Mouse (Mus musculus) left cerebral cortex, postnatal 14 days (tissue): ENCODE measurements at regions not wholly inside any gene's neighbourhood (a gene's known extent, or its start where the extent isn't known, plus 50 kb on each side); places are given as distances from the start of the nearest gene placed in this dataset.

Experiments used
- DNase-seq, 2 experiments: peaks; one replicate each; pipeline ENCODE4 v3.0.0; 2021 to 2022; ENCODE audit warnings: low spot score in 2 of 2, mixed read lengths in 1 of 2
- intact Hi-C: fragments of 180-260 bp; cut with DNase I; formaldehyde crosslinking; loops from one replicate; pipeline ENCODE4 v1.15.1; 2025

DNA sequence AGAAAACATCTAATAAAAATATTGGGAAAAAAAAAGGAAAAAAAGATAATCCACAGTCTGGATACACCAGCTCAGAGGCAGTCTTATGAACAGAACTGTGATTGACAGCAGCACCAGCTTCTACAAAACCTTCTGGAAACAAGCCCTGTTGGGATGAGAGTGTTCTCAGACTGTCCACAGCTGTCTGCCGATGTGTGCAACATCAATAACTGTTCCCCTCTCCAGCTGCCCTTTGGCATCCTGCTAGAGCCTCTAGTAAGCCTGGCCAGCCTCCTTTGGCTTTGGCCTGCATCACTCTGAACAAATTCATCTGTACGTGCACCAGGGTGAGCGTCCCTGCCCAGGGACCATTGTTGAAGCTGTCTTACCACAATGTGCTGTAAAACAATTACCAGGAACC, 137.0 kb upstream of the Irs2 start:
- no peak for DNase-seq
- intact Hi-C loops, result no loop called here

DNA sequence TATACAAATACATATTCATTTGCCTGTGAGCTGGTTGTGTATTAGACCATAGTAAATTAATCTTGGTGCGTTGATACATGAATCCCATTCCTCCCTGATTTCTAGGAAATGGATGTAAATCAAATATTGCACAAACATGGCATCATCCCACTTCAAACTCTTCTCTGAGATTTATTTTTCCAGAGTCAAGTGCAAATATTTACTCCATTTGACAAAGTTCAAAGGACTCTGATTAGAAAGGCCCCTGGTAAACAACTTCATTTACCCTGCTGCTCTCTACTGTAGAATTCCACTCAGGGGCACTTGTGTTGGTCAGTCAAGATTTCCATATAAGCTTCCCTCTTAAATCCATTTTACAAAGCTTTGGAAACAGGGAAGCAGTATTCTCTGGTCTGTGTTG, 132.3 kb upstream of the Irs2 start:
- no peak for DNase-seq
- intact Hi-C loops, result no loop called here

DNA sequence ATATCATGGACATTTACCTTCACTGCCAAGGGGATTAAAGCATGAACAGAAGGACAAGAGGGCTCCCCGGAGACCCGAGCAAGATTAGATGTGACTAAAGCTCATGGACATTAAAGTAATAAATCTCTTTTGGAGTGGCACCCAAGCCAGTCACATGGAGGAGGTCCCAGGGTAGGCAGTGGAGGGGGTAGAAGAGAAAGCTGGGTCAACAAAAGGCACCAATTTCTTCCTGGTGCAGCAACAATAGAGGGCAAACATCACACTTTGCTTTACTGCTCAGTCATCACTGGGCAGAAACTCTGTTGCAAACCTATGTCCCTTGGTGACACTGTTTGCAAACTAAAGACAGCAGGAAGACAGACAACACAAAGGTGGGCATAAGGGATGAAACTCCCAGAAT, 131.0 kb upstream of the Irs2 start:
- DNase-seq, result no peak
- intact Hi-C loops, result no loop called here

DNA sequence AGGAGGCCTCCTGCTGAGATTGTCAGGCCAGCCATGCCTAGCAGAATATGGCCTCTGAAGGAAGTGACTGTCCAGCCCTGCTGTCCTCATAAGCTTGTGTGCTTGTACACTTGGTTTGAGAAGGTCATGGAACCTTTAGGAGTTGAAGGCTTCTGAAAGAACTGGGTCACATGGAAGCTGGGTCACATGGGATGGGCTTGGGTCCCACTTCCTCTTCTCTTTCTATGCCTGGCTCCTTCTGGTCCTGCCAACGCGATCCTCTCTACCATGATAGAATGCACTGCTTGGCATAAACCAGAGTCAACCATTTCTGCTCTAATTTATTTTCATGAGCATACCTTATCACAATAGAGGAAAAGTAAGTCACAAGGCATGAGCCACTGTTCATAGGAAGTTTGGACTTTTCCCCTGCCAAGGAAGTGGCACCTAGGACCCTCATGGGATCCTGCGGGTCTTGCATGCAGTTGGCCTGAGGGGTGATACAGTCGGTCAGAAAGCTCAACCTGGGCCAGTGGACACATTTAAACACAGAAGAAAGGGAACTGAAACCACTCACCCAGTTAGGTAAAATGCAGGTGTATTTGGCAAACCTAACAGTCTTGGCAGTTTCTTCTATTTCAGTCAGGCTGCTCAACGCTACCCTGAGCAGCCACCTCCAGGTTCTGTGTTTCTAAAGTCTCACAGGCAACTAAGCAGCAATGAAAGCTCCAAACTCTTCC, 130.2 kb upstream of the Irs2 start:
- DNase-seq, result no peak
- intact Hi-C loops, result no loop called here

DNA sequence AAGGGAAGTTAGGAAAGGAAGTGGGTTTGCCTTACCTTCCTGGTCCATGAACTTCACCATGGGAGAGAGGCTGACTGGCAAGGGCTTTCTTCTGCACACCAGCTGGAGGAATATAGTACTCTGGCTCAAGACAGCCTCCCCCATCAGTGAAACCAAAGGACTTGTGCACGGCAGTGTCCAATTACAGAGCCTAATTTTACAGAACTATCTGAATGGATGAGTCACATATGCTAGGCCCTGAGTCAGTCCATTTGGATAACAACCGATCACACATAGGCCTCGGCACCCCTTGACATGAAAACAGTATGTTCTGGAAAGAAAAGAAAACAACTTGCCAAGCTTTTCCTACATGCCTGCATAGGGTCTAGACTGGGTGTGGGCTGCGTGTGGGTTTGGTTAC, 128.3 kb upstream of the Irs2 start:
- DNase-seq, result no peak
- intact Hi-C loops, result no loop called here

DNA sequence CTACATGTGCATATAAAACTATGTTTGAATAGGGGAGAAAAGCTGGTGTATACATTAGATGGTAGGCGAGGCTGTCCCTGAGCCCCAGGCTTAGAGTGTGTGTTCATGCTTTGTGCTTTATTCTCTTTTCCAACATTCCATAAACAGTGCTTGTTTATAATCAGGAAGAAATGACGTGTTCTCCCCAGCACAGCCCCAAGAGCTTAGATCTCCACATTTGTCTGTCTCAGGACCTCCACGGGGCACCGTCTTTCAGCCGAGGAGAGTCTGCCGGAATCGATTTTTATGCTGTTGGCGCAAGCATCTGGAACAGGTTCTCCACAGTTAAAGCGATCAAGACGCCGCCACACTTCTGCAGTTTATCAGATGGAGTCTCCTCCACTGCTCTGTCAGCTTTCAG, 126.9 kb upstream of the Irs2 start:
- no peak for DNase-seq
- intact Hi-C loops, result no loop called here

DNA sequence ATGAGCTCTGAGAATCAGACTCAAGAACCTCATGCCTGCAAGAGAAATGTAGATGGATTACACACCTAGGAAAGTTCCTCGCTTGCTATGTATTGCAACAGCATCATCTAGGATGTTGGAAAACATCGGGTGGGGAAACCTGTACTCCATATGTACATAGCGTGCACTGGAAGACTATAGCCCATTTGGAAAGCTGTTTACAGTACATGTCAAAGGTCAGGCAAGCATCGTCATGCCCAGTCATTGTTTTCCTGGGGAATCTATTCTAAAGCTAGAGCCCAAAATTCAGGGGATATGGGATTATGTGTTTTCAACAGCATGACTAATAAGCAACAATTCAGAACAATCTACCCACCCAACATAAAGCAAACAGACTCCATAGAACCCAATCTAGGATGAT, 126.3 kb upstream of the Irs2 start:
- DNase-seq, result no peak

DNA sequence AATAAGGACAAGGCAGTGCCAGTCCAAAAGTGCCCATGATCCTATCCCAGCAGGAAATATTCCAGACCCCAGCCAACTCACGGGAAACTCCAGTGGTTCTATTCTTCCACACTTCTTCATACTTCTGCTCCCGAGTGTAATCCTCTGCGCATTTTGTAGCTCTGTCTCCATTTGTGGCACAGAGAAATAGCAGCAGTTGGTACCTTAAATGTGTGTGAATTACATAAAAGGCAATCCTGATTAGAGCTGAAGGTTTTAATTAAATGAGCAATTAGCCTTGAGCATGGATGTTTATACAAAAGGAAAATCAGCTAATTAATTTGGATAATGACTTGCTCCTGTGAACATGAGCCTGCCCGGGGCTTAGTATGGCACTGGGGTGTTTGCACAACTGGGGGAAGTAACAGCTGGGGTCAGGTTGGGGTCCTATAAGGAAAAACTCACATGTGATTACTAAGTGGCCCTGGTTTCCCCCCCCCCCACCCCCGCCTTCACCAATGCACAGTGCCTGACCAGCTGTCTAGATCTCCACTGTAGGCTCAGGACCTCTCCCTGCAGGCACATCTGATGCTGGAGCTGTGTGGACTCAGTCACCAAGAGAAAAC, 110.9 kb upstream of the Irs2 start:
- DNase-seq, result no peak
- intact Hi-C loops, result no loop called here

More for the DNA sequence above, 126.3 kb upstream of the Irs2 start:
- intact Hi-C loops, result no loop called here

DNA sequence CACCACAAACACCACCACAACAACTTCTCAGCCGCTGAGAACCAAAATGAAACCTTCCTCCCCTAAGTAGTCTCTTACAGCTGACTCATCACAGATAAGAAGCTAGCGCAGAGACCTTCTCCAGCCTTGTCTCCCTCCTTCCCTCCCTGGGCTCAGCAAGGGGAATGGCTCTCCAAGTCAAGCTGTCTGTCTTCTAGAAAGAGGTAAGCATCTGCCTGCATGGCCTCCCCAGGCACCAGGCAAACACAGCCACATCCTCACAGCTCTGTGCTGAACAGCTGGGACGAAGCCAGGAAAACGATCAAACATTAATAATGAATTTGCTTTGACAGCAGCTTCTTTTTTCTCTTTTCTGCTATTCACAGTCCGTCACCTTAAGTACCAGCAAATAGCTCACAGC, 108.3 kb upstream of the Irs2 start:
- DNase-seq, result peak in 1 of 2 experiments; percentile 7
- intact Hi-C loops, result no loop called here

DNA sequence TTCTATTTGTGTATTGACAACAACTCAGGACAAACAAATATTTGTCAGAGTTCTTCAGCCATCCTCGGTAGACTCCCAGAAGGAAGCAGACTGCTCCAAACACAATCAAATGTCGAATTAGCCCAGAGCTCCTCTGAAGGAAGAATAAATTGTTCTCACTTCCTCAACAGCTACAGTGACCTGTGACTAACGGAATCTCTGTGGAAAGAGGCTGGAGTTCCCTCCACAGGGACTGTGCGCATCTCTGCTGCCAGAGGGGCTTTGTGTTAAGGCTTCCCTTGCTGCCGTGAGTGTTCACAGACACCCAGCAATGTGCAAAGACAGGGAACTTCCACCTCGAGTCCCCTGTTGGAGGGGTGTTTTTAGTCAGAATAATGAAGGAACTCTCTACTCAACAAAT, 107.0 kb upstream of the Irs2 start:
- intact Hi-C loops, result no loop called here
- DNase-seq, result no peak

DNA sequence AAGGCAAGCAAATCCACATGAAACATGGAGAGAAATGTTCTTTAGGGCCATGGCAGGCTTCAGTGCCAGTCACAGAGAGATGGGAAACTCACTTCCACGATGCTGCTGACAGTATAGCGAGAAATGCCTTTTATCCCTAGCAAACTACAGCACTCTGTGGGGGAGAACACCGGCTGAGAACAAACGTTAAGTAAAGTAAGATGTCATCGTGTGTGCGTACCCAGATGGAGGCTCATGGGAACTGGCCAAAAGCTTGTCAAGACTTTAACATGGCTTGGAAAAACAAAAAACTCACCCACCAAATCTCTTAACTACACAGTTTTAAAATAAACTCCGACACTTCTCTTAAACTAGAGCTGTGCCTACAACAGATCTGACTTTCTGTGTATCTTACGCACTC, 106.3 kb upstream of the Irs2 start:
- DNase-seq, result peak; percentile 42 to 70
- intact Hi-C loops, result no loop called here

DNA sequence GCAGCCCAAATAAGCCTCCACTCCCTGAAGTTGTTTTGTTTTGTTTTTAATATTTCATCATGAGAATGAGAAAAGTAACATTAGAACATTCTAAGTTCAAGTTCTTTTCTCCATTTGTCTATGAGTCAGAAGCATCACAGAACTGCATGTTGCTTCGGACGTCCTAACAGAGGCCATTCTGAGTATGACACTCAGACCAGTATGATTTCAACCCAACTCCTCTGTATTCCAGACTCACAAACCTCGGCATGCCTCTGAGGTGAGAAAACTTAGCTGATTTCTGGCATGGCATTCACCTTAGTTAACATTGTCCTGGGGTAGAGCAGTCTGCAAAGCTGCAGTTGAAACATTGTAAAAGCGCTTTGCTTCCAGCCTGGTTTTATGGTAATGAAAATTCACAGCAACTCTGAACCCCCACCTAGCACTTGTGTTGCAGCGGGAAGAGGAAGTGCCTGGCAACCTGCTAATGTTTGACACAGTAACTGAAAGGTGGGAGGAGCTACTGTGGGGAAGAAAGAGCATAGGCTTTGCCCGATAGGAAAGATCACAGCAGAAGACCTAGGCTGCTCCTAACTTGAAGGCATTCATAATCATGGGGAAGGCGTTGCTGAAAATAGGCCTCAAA, 104.8 kb upstream of the Irs2 start:
- DNase-seq, result no peak
- intact Hi-C loops, result no loop called here

DNA sequence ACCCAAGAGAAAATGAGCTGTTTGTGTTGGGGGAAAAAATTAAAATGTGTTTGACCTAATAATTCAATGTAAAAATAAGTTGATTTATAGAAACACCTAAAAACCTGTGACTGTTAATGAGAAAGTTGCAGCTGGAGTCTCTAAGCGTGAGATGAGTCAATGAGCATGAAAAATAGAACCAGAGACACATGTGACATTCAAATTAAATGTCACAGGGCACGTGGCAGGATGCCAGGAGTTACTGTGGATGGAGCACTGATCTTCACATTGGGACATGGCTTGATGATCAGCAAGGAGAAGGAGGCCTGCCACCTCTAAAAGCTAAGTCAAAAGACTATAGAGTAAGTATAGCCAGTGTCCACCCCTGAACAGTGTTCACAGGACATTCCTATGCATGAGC, 103.7 kb upstream of the Irs2 start:
- intact Hi-C loops, result no loop called here
- DNase-seq, result no peak

DNA sequence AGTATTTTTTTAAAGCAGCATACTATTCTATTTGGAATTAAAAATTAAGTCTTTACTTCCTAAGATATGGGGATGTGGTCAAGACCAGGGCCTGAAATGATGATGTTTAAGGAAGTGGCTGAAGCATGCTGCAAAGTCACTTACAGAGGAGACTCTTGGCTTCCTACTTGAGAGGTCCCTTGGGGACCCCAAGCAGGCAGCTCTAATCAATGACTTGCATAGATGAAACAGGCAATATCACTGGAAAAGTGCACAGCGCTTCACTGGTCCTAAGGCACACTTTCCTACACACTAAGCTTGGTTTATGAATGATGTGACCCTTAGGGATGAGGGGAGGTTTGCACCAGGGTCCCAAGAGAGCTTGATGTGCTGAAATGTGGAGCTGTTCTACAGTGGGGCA, 99.2 kb upstream of the Irs2 start:
- no peak for DNase-seq
- intact Hi-C loops, result no loop called here

DNA sequence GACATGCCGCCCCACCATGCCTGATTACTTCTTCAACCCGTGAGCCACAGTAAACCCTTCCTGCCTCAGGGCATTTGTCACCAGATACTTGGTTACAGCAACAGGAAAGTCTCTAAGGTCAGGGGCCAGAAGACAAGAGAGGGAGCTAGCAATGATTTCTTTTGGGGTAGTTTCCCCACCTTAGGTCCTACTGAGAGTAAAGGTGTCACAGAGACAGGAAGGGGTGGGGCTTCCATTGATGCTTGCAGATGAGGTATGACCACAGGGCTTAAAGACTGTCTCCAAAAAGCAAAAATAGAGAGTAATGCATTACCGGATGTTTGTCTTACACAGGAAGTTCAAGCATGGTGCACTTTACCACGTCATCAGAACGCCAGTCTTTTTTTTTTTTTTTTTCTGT, 98.8 kb upstream of the Irs2 start:
- DNase-seq, result no peak
- intact Hi-C loops, result no loop called here

DNA sequence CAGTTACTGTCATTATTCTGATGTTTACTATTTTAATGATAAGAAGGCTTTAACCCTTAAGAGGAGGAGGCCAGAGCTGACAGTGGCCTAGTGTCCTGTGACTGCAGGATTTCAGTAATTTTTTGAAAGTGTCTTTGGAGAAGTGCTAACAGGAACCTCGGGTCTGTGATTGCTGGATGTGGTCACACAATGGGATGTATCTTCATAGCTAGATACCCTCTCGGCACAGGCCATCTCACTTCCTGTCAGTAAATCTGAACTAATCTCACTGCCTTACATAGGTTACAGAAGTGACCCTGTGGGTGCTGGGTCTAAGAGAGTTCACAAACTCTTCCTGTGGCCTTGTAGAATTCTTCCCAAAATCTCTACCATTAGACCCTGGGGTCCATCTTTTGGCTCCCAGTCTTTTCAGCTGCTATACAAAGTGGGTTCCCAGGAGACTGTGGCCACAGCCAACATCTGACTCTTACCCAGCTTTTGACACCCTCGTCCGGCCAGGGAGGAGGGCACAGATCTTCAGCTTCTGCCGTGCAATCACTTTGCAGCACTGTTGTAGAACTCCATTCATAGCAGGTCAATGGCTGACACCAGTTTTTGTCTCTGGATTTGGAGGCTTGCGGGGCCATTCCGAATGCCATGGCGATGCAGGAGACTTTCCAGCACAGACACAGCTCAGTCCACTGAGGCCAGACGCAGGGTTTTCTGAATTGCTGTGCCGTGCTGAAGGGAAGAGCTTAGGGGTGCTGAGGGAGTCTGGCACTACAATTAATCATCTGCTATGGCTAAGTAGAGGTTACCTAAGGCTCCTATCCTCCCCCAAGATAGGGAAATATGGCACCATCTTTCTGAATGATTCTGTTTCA, 95.7 kb upstream of the Irs2 start:
- DNase-seq, result no peak

DNA sequence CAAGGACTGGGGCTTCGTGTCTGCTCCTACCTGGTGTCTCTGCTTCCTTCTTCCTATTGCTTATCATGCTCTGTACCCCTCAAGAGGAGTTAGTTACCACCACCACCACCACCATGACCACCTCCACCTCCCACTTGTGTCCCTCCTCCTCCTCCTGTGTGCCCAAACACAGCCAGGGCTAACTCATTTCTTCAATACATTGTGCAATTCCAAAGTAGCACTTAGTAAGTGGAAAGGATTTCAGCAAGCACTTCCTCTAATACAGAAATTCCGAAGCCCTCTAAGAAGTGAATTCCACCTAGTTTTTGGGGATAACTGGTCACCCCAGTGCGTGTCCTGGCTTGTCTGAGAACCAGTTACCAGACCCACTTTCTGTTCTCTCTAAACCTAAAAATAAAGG, 92.1 kb upstream of the Irs2 start:
- intact Hi-C loops, result no loop called here

More for the DNA sequence above, 95.7 kb upstream of the Irs2 start:
- intact Hi-C loops, result no loop called here

DNA sequence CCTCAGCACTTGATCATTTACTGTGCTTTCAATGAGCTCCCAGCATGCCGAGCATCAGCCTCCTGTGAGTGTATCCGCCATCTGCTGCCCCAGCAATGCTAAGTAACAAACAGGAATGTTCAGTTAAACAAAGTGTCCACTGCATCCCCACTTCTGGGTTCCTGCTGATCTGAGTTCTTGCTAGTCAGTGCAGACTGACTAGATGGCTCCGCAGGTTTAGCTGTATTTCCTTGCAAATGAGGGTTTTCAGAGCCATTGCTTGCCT, 91.3 kb upstream of the Irs2 start:
- intact Hi-C loops, result no loop called here
- no peak for DNase-seq

More for the DNA sequence above, 92.1 kb upstream of the Irs2 start:
- DNase-seq, result no peak

DNA sequence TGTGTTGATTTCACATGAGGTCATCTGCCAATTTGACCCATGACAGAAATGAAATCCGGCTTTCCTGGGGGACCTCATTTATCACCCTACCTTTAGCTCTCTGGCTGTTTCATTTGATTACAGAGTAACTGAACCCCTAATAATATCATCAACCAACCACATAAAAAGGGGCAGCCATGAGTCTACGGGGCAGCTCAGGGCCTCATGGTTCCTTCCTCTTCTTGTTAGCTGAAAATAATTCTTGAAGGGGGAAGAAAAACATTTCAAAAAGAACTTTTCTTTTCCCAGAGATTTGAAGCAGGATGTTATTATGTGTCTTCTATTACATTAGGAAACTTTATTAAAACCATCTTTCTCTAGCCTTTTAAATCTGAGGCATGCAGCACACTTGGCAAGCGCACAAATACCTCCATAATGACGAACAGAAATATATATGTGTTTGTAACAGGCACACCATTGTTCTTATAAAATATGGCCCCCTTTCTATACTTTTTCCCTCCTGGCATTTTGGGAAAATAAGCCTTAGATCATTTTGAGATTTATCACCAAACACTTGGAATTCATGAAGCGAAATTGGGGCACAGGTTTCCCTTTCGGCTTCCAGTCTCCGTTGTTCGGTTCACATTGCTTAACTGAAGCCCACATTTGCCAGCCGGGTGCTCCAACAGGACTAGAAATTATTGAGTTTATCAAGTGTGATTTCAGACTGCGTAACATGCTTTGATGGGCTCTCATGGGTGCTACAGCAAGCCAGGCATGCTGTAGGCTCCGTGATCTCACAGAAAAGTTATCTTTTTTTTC, 90.7 kb upstream of the Irs2 start:
- DNase-seq, result no peak
- intact Hi-C loops, result no loop called here
